Mouse (Mus musculus) G1E (cell line): ENCODE results near the gene Ubp1.

Experiments
- CTCF ChIP-seq: IDR thresholded peaks from 2 replicates; pipeline ENCODE4 v1.5.1; 2012; ENCODE audit warnings: low read depth, low read length, inconsistent platforms, mixed read lengths
- GATA1 ChIP-seq: IDR thresholded peaks from 2 replicates; pipeline ENCODE4 v1.6.1; 2012; ENCODE audit warnings: borderline replicate concordance, low read length, inconsistent platforms, mixed read lengths
- GATA2 ChIP-seq: IDR thresholded peaks from 2 replicates; pipeline ENCODE4 v1.6.1; 2012; ENCODE audit warnings: low read depth, low read length, inconsistent platforms, borderline replicate concordance
- POLR2AphosphoS5 ChIP-seq: IDR thresholded peaks from 2 replicates; pipeline ENCODE4 v1.6.1; 2012; ENCODE audit warnings: low read depth, low read length, inconsistent platforms; ENCODE audit not compliant: insufficient replicate concordance
- TAL1 ChIP-seq: conservative IDR thresholded peaks from 2 replicates; pipeline ENCODE4 v1.6.1; 2012; ENCODE audit warnings: low read depth, low read length, inconsistent platforms, mixed read lengths

DNA sequence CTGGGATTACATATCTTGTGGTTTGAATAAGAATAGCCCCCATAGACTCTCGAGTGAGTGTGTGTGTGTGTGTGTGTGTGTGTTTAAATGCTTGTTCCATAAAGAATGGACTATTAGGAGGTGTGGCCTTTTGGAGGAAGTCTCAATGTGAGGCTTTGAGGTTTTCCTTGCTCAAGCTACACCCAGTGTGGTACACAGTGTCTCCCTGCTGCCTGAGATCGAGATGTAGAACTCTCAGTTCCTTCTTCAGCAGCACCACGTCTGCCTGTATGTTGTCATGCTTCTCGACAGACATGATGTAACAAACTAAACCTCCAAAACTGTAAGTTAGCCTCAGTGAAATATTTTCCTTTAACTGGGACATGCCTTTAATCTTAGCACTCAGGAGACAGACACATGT lies 2.1 kb upstream of the Ubp1 start:
- no peak for TF ChIP-seq CTCF
- TF ChIP-seq GATA1 = no peak
- TF ChIP-seq POLR2AphosphoS5 = no peak
- TF ChIP-seq GATA2 = no peak
- TF ChIP-seq TAL1 = no peak
